ENCODE assay signal across 26 mouse cellular contexts in genomic region chr3:143036108-143036507, GRCm38 (mm10).
"Had no signal": no experiment of that assay in that cellular context is flagged by ENCODE, and none has a peak within 500 bp of the region (broad histone marks: within the 10 kb centered on the region; RNA-seq: fewer than 3 reads in every experiment).

No protein-coding gene starts in this region.

- H3K4me3 ChIP-seq: gastrocnemius, adult 2 months; heart, adult 2 months; heart, embryonic 13.5 days; heart, embryonic 15.5 days; hindbrain, embryonic 10.5 days; hindbrain, embryonic 12.5 days; hindbrain, embryonic 15.5 days; layer of hippocampus, adult 2 months; left cerebral cortex, adult 2 months; limb, embryonic 10.5 days; limb, embryonic 12.5 days had no signal

- H3K27me3 ChIP-seq: heart, embryonic 13.5 days; heart, embryonic 15.5 days; hindbrain, embryonic 12.5 days; hindbrain, embryonic 15.5 days; limb, embryonic 12.5 days had no signal

- H3K4me1 ChIP-seq: heart, embryonic 15.5 days; hindbrain, embryonic 10.5 days; hindbrain, embryonic 12.5 days; hindbrain, embryonic 15.5 days; limb, embryonic 10.5 days; limb, embryonic 12.5 days had no signal

- DNase-seq: gastrocnemius, adult 2 months; gastrocnemius, postnatal 10 days; gastrocnemius, postnatal 25 days; heart, adult 11 months; heart, adult 2 months; heart, postnatal 14 days; heart, postnatal 36 days; kidney, adult 11 months; kidney, adult 8-10 months; kidney, postnatal 10 days; kidney, postnatal 25 days; kidney, postnatal 4 days; liver had no signal

- H3K36me3 ChIP-seq: heart, embryonic 13.5 days; heart, embryonic 15.5 days; hindbrain, embryonic 10.5 days; hindbrain, embryonic 12.5 days; hindbrain, embryonic 15.5 days; limb, embryonic 10.5 days; limb, embryonic 12.5 days had no signal

- H3K4me2 ChIP-seq: heart, embryonic 11.5 days; heart, embryonic 13.5 days; heart, embryonic 15.5 days; hindbrain, embryonic 12.5 days; hindbrain, embryonic 15.5 days; limb, embryonic 12.5 days; liver, embryonic 11.5 days had no signal

- H3K9ac ChIP-seq: heart, embryonic 13.5 days; heart, embryonic 15.5 days; hindbrain, embryonic 12.5 days; hindbrain, embryonic 15.5 days; limb, embryonic 12.5 days had no signal

- ATAC-seq: hindbrain, postnatal 0 days; intestine, embryonic 16.5 days had no signal

- H3K9me3 ChIP-seq: heart, embryonic 13.5 days; heart, embryonic 15.5 days; hindbrain, embryonic 10.5 days; hindbrain, embryonic 12.5 days; hindbrain, embryonic 15.5 days; limb, embryonic 10.5 days had no signal

- H3K27ac ChIP-seq: gastrocnemius, adult 2 months; heart, adult 2 months; heart, embryonic 13.5 days; heart, embryonic 15.5 days; hindbrain, embryonic 10.5 days; hindbrain, embryonic 12.5 days; hindbrain, embryonic 15.5 days; hindbrain, postnatal 0 days; layer of hippocampus, adult 2 months; left cerebral cortex, adult 2 months; limb, embryonic 10.5 days; limb, embryonic 12.5 days had no signal
